Mouse (Mus musculus) cortical plate, adult 2 months (tissue): ENCODE measurements at regions not wholly inside any gene's neighbourhood (a gene's known extent, or its start where the extent isn't known, plus 50 kb on each side); places are given as distances from the start of the nearest gene placed in this dataset.

Source experiments
- H3K27ac ChIP-seq: fragments of 200-500 bp; 2 replicates; pipeline ENCODE4 v1.5.1; 2012; ENCODE audit warnings: low read length, control low read depth, inconsistent platforms; ENCODE audit not compliant: insufficient read depth
- H3K4me1 ChIP-seq: fragments of 200-500 bp; 2 replicates; pipeline ENCODE4 v1.6.1; 2011; ENCODE audit warnings: low read length; ENCODE audit not compliant: control insufficient read depth, insufficient read depth
- H3K4me3 ChIP-seq: fragments of 200-500 bp; 2 replicates; pipeline ENCODE4 v1.5.1; 2011; ENCODE audit warnings: mild to moderate bottlenecking, low read length, control low read depth; ENCODE audit not compliant: insufficient read depth
- CTCF ChIP-seq: fragments of 200-500 bp; IDR thresholded peaks from 2 replicates; pipeline ENCODE4 v1.5.1; 2011; ENCODE audit warnings: mild to moderate bottlenecking, control low read depth, low read length; ENCODE audit not compliant: insufficient read depth; ENCODE audit errors: extremely low read depth
- POLR2A ChIP-seq: fragments of 200-500 bp; IDR thresholded peaks from 2 replicates; pipeline ENCODE4 v1.6.1; 2011; ENCODE audit warnings: mild to moderate bottlenecking, low read length, control low read depth; ENCODE audit not compliant: insufficient read depth; ENCODE audit errors: extremely low read depth

DNA sequence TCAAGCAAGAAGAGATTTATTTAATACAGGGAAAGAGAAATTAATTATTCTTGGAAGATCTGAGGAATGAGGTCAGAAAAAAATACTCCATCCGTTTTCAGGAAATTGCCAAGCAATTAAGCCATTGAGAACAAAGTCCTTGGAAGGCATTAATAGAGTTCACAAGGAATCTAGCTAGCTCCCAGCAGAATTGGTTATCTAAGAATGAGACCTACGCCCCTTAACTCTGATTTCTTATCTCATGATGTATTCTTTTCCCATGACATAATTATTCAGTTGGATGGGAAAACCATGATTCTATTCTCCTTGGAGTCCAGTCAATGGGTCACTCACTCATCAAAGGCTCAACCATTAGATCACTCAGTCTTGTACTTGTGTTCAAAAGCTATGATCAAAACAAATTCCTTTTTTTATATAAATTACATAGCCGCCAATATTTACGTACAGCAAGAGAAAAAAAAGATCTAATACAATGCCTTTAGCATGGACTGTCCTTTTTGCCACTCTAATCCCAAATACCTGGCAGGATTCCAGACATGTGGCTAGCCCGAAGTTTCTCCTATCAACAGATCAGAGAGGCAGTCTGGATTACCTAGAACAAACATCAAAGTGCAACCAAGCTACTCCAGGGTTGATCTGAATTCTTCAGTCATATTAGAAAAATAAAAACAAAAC lies 213.3 kb downstream of the Galc start:
- Histone ChIP-seq H3K4me3 (no peak overlapping the region), H3K27ac (no peak overlapping the region), H3K4me1 (peaks cover 5% of the 10 kb centered on the region; the same call in 1 of the 2 replicates)
- TF ChIP-seq CTCF (no peak), POLR2A (no peak)

DNA sequence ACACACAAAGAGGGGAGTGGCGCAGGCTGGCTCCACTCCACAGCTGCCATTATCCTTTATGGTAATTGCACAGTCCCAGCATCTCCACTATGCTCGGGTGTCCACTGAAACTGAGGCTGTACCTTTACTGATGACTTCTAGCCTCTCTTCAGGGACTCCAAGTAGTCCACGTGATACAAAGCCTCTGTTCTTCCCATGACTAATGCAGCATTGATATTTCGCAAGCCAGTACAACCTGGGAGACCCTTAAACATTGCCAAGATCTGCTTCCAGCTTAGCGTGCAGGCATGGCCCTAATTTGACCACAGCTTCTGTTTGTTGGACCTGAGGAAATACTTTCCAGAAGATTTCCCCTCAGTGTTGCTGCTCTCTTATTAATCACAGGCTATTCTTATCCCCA lies 215.8 kb downstream of the Galc start:
- H3K4me3 ChIP-seq: no peak overlapping the region
- no peak overlapping the region for H3K27ac ChIP-seq
- TF ChIP-seq CTCF (no peak), POLR2A (no peak)
- H3K4me1 ChIP-seq: peaks cover 3% of the 10 kb centered on the region; the same call in 1 of the 2 replicates

DNA sequence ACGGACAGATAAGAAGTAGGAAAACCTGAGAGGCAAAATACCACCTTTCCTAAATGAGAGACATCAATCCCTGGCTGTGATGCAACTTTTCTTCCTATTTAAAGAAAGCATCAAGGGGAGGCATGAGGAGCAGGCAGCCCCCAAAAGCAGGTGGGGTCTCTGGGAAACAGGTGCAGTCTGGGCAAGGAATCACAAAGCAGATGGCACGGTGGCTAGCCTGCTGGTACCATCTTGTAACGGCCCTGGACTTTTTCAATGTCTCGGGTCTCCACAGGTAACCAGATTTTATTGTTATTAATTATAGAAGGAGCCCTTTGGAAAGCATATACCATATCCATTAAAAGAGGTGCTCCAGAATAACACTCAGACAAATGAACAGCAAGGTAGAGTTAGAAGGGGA lies 219.6 kb downstream of the Galc start:
- Histone ChIP-seq H3K4me3 (no peak overlapping the region), H3K4me1 (no peaks in the 10 kb centered on the region), H3K27ac (no peak overlapping the region)
- TF ChIP-seq POLR2A: no peak
- TF ChIP-seq CTCF: no peak

DNA sequence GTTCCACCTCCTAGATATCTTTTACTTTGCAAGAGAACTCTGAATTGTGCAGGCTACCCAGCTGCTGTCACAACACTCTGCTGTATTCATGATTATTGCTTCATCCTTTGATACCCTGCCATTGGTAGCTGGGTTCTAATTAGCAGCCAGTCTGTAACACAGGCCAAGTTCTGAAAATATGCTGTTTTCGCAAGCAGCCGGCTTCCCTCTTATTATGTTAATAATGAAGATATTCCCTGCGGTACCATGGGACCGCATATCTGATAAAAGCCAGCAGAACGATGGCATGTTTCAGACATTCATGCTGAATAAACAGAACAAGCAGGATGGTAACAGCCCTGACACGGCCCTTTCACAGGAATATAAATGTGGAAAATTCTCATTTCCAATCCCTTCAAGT lies 235.6 kb downstream of the Galc start:
- H3K4me1 ChIP-seq: no peaks in the 10 kb centered on the region
- H3K4me3 ChIP-seq: no peak overlapping the region
- H3K27ac ChIP-seq: no peak overlapping the region
- TF ChIP-seq CTCF (no peak), POLR2A (no peak)

DNA sequence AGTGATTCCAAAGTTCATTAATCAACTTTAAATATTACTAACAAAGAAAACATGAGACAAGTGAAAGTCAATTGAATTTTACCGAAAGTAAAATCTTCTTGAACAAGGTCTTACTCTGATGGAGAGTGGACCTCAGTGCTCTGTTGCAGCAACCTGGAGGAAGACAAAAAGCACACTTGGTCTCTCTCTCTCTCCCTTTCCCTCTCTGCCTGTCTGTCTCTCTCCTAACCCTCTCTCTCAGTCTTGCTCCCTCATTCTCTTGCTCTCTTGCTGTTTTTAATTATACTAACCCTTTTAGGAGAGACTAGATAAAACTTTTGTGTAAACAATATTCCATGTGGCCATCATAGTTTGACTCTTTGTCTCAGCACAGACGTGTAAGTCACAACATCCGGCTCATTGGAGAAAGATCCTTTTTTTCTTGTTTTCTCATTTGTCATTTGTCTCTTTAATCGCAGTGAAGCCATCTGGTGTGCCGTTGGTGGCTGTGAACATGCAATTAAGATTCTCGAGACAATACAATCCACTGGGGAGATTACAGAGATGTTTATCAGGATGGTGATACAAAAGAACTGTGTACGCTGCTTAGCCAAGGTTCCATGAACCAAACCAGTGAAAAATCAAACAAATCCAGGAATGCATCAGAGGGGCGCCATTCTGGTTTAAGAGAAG lies 244.5 kb downstream of the Galc start:
- Histone ChIP-seq H3K27ac (no peak overlapping the region), H3K4me1 (no peaks in the 10 kb centered on the region), H3K4me3 (no peak overlapping the region)
- TF ChIP-seq CTCF: no peak
- no peak for TF ChIP-seq POLR2A

DNA sequence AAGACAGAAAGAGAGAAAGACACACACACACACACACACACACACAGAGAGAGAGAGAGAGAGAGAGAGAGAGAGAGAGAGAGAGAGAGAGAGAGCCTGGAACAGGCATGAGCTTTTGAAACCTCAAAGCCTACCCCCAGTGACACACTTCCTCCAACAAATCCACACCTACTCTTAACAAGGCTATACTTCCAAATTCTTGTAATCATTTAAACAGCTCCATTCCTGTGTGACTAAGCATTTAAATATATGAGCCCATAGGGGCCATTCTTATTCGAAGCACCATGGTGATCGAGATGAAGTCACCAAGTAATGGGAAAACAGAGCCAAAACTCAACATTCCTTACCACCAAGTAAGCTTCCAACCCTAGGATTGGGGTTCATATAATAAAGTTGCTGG lies 250.1 kb downstream of the Galc start:
- TF ChIP-seq CTCF: no peak
- TF ChIP-seq POLR2A: no peak
- Histone ChIP-seq H3K27ac (no peak overlapping the region), H3K4me3 (no peak overlapping the region), H3K4me1 (no peaks in the 10 kb centered on the region)

DNA sequence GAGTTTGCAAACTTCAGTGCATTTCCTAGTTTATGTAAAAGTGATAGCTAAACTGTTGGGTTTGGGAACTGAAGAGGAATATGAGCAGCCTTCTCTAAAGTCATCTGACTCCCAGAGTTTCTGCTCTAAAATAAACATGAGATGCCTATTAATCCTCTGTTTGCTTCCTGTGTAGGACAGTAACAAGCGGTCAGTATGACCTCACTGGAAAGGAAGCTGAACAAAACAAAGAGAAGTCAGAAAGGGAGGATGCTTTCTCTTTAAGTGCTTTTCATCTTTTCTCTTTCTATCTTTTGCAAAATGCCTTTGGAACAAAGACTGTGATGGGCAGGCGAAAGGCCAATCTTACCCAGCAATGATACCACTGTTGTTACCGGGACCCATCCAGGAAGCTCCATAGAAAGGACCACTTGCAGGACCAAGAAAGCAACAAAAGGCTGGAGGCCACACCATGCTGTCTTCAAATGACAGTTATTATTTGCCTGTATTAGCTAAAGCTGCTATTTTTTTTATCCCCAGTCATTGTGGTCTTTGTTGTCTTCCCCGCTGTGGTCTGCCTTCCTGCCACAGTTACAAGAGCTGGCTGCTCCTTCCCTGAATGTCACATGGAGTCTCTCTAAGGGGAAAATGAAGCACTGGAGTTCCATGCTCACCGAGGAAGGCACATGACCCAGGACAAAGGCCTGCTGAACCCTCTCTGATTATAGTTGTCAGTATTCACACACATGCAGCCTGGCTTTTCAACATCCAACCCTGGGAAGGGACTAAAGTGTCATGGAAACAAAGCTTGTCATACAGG lies 253.4 kb downstream of the Galc start:
- no peak overlapping the region for H3K27ac ChIP-seq
- no peaks in the 10 kb centered on the region for H3K4me1 ChIP-seq
- TF ChIP-seq POLR2A: no peak
- no peak for TF ChIP-seq CTCF

DNA sequence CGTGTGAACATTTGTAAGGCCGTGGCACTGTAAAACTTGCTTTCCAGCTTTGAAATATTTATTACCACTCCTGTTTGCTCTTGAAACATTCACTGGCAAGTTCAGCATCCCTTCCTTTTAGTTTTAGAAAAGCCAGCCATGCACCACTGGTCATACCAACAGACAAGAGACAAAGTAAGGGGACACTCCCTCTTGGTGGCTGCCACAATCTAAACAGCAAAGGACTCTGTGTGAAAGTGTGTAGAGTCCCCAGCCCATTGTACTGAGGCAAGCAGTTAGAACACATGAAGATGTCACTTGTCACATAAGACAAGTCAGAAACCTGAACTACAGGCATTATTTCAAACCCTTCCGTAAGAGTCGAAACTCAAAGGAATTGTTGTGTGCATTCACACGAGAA lies 257.0 kb downstream of the Galc start:
- no peak for TF ChIP-seq CTCF
- no peak for TF ChIP-seq POLR2A
- Histone ChIP-seq H3K27ac (no peak overlapping the region), H3K4me3 (no peak overlapping the region), H3K4me1 (no peaks in the 10 kb centered on the region)

More for the DNA sequence above, 253.4 kb downstream of the Galc start:
- H3K4me3 ChIP-seq: no peak overlapping the region

DNA sequence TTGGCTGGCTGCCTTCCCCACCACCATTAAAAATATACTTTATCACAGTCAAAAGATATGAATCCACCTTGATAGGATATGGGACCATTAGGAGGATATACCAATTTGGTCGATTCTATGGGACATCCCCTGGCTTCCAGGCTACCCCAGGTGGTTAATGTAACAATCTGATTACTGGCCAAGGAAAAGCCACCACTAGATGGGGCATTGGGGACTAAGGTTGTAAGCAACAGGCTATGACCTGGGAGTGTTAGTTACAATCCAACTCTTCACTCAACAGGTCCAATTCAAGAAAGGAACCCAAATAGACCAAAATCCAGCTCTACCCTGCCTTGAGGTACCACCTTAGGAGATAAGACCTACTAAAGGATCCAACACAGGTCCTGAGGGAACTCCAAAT lies 264.4 kb downstream of the Galc start:
- no peak overlapping the region for H3K4me3 ChIP-seq
- no peak overlapping the region for H3K27ac ChIP-seq
- TF ChIP-seq CTCF: 0 out of 2 replicates have a peak, but pooled peaks have one; percentile 4
- no peak for TF ChIP-seq POLR2A
- no peaks in the 10 kb centered on the region for H3K4me1 ChIP-seq
